Mouse (Mus musculus): Measurements from ENCODE around the gene Kdelr3. TPM values are rescaled to one million over a fixed set of nuclear protein-coding genes. Genes with fewer than 3 reads are reported as not detected.

The Kdelr3 gene
- polyA plus RNA-seq, 1 experiment from 2014 or later, result 5.1 TPM

GRCm38 (mm10) chr15:79517710-79518109 is 1.5 kb downstream of the Kdelr3 start:
- Histone ChIP-seq H3K4me2 (no peak overlapping the region), H3K4me3 (no peak overlapping the region), H3K27me3 (peaks cover 66% of the 10 kb centered on the region), H3K36me3 (ENCODE audit: poor library complexity, severe bottlenecking) (no peaks in the 10 kb centered on the region), H3K9ac (no peak overlapping the region), H3K27ac (no peak overlapping the region), H3K9me3 (replicated peaks) (no peaks in the 10 kb centered on the region), H3K4me1 (peaks cover 14% of the 10 kb centered on the region)
- ATAC-seq, result no peak
- 75% methylated on average over 4 of the region's 4 CpGs for WGBS

- H3K36me3 ChIP-seq (ENCODE audit: poor library complexity, severe bottlenecking), result no peaks in the 10 kb centered on the region
- no peak for ATAC-seq
- H3K9me3 ChIP-seq (replicated peaks), result no peaks in the 10 kb centered on the region
- no peak overlapping the region for H3K4me3 ChIP-seq
- 78% methylated on average over 3 of the region's 3 CpGs for WGBS
- H3K27ac ChIP-seq, result no peak overlapping the region
- H3K27me3 ChIP-seq, result peaks cover 59% of the 10 kb centered on the region
- H3K4me2 ChIP-seq, result no peak overlapping the region
- H3K9ac ChIP-seq, result no peak overlapping the region
- peaks cover 14% of the 10 kb centered on the region for H3K4me1 ChIP-seq
Measured at GRCm38 (mm10) chr15:79518571-79518970, 2.4 kb downstream of the Kdelr3 start.

GRCm38 (mm10) chr15:79519400-79520220 is 3.4 kb downstream of the Kdelr3 start:
- Histone ChIP-seq H3K9me3 (replicated peaks) (no peaks in the 10 kb centered on the region), H3K36me3 (ENCODE audit: poor library complexity, severe bottlenecking) (no peaks in the 10 kb centered on the region), H3K27me3 (peaks cover 48% of the 10 kb centered on the region), H3K27ac (no peak overlapping the region), H3K4me3 (no peak overlapping the region), H3K9ac (no peak overlapping the region), H3K4me2 (no peak overlapping the region), H3K4me1 (peaks cover 14% of the 10 kb centered on the region)
- no peak for ATAC-seq
- 52% methylated on average over 16 of the region's 16 CpGs for WGBS

GRCm38 (mm10) chr15:79525564-79525963 is 9.4 kb downstream of the Kdelr3 start:
- no peak for ATAC-seq
- no peaks in the 10 kb centered on the region for H3K4me1 ChIP-seq
- 89% methylated on average over 5 of the region's 5 CpGs for WGBS
- H3K36me3 ChIP-seq (ENCODE audit: poor library complexity, severe bottlenecking), result peaks cover 51% of the 10 kb centered on the region
- H3K27ac ChIP-seq, result no peak overlapping the region
- H3K27me3 ChIP-seq, result no peaks in the 10 kb centered on the region
- no peaks in the 10 kb centered on the region for H3K9me3 ChIP-seq (replicated peaks)
- no peak overlapping the region for H3K9ac ChIP-seq
- H3K4me3 ChIP-seq, result no peak overlapping the region
- no peak overlapping the region for H3K4me2 ChIP-seq

- Histone ChIP-seq H3K9me3 (replicated peaks) (no peaks in the 10 kb centered on the region), H3K4me1 (no peaks in the 10 kb centered on the region), H3K4me3 (no peak overlapping the region), H3K27me3 (no peaks in the 10 kb centered on the region), H3K9ac (no peak overlapping the region), H3K4me2 (no peak overlapping the region), H3K36me3 (ENCODE audit: poor library complexity, severe bottlenecking) (peaks cover 57% of the 10 kb centered on the region), H3K27ac (no peak overlapping the region)
- WGBS, result 70% methylated on average over 9 of the region's 9 CpGs
- peak; percentile 50; the same call in 1 of the 2 replicates for ATAC-seq
Measured at GRCm38 (mm10) chr15:79525979-79526768, 10.0 kb downstream of the Kdelr3 start.

- no peak for ATAC-seq
- 72% methylated on average over 4 of the region's 4 CpGs for WGBS
- no peaks in the 10 kb centered on the region for H3K9me3 ChIP-seq (replicated peaks)
Measured at GRCm38 (mm10) chr15:79527192-79527591, 11.0 kb downstream of the Kdelr3 start.

GRCm38 (mm10) chr15:79527991-79528639 is 11.9 kb downstream of the Kdelr3 start:
- 80% methylated on average over 5 of the region's 5 CpGs for WGBS
- no peak overlapping the region for H3K4me3 ChIP-seq
- ATAC-seq, result no peak
- no peak overlapping the region for H3K27ac ChIP-seq
- H3K36me3 ChIP-seq (ENCODE audit: poor library complexity, severe bottlenecking), result peaks cover 77% of the 10 kb centered on the region
- H3K9ac ChIP-seq, result no peak overlapping the region
- H3K27me3 ChIP-seq, result no peaks in the 10 kb centered on the region
- no peaks in the 10 kb centered on the region for H3K4me1 ChIP-seq
- H3K4me2 ChIP-seq, result no peak overlapping the region
- H3K9me3 ChIP-seq (replicated peaks), result no peaks in the 10 kb centered on the region

More at GRCm38 (mm10) chr15:79527192-79527591, 11.0 kb downstream of the Kdelr3 start:
- Histone ChIP-seq H3K27ac (no peak overlapping the region), H3K4me2 (no peak overlapping the region), H3K27me3 (no peaks in the 10 kb centered on the region), H3K4me3 (no peak overlapping the region), H3K4me1 (no peaks in the 10 kb centered on the region), H3K36me3 (ENCODE audit: poor library complexity, severe bottlenecking) (peaks cover 67% of the 10 kb centered on the region), H3K9ac (no peak overlapping the region)

- Histone ChIP-seq H3K36me3 (ENCODE audit: poor library complexity, severe bottlenecking) (peaks cover 95% of the 10 kb centered on the region), H3K4me1 (no peaks in the 10 kb centered on the region), H3K27me3 (no peaks in the 10 kb centered on the region), H3K4me3 (no peak overlapping the region), H3K9ac (no peak overlapping the region), H3K4me2 (no peak overlapping the region), H3K9me3 (replicated peaks) (no peaks in the 10 kb centered on the region), H3K27ac (no peak overlapping the region)
- 86% methylated on average over 7 of the region's 7 CpGs for WGBS
- ATAC-seq, result no peak
Measured at GRCm38 (mm10) chr15:79529935-79530334, 13.7 kb downstream of the Kdelr3 start.

GRCm38 (mm10) chr15:79533796-79534195 is 17.6 kb downstream of the Kdelr3 start:
- no peak overlapping the region for H3K9ac ChIP-seq

GRCm38 (mm10) chr15:79543968-79544367 is 27.8 kb downstream of the Kdelr3 start:
- no peaks in the 10 kb centered on the region for H3K27me3 ChIP-seq
- H3K9me3 ChIP-seq (replicated peaks), result no peaks in the 10 kb centered on the region
- WGBS, result 94% methylated on average over 3 of the region's 3 CpGs
- H3K4me2 ChIP-seq, result peak overlapping the region; percentile 92
- H3K4me1 ChIP-seq, result peaks cover 36% of the 10 kb centered on the region
- ATAC-seq, result no peak
- H3K9ac ChIP-seq, result 0 out of 2 replicates have a peak overlapping the region, but pooled peaks have one; percentile 16
- no peak overlapping the region for H3K27ac ChIP-seq
- peak overlapping the region; percentile 95 for H3K4me3 ChIP-seq
- H3K36me3 ChIP-seq (ENCODE audit: poor library complexity, severe bottlenecking), result peaks cover 53% of the 10 kb centered on the region

More at GRCm38 (mm10) chr15:79533796-79534195, 17.6 kb downstream of the Kdelr3 start:
- Histone ChIP-seq H3K4me1 (no peaks in the 10 kb centered on the region), H3K27me3 (no peaks in the 10 kb centered on the region), H3K36me3 (ENCODE audit: poor library complexity, severe bottlenecking) (peaks cover 100% of the 10 kb centered on the region), H3K27ac (no peak overlapping the region), H3K9me3 (replicated peaks) (no peaks in the 10 kb centered on the region), H3K4me2 (no peak overlapping the region), H3K4me3 (no peak overlapping the region)
- WGBS, result 94% methylated on average over 3 of the region's 3 CpGs
- ATAC-seq, result no peak

- 3% methylated on average over 3 of the region's 3 CpGs for WGBS
- peak overlapping the region; percentile 95 for H3K4me3 ChIP-seq
- no peak for ATAC-seq
- peak overlapping the region; percentile 98 for H3K27ac ChIP-seq
- H3K4me2 ChIP-seq, result peak overlapping the region; percentile 92
- peaks cover 32% of the 10 kb centered on the region for H3K4me1 ChIP-seq
- H3K9ac ChIP-seq, result peak overlapping the region; percentile 98
- H3K36me3 ChIP-seq (ENCODE audit: poor library complexity, severe bottlenecking), result peaks cover 38% of the 10 kb centered on the region
- no peaks in the 10 kb centered on the region for H3K9me3 ChIP-seq (replicated peaks)
- H3K27me3 ChIP-seq, result no peaks in the 10 kb centered on the region
Measured at GRCm38 (mm10) chr15:79545496-79545895, 29.3 kb downstream of the Kdelr3 start.
